Mouse (Mus musculus) effector memory CD4-positive, alpha-beta T cell, adult 7 months (primary cell): Measurements from ENCODE around the gene Mall. TPM values are rescaled to one million over a fixed set of nuclear protein-coding genes. Genes with fewer than 3 reads are reported as not detected.

Source experiments
- polyA plus RNA-seq: library from polyadenylated mRNA; unstranded; fragments of 100-300 nt; shearing (Covaris generic); gene quantifications from one replicate; pipeline ENCODE4 v1.2.1, GENCODE M21; 2017

Gene Mall
- not detected for polyA plus RNA-seq

GRCm38 (mm10) chr2:127729671-127730070 is at the start of gene Mall:
Mall (minus strand) TSS chr2:127729932.

DNA sequence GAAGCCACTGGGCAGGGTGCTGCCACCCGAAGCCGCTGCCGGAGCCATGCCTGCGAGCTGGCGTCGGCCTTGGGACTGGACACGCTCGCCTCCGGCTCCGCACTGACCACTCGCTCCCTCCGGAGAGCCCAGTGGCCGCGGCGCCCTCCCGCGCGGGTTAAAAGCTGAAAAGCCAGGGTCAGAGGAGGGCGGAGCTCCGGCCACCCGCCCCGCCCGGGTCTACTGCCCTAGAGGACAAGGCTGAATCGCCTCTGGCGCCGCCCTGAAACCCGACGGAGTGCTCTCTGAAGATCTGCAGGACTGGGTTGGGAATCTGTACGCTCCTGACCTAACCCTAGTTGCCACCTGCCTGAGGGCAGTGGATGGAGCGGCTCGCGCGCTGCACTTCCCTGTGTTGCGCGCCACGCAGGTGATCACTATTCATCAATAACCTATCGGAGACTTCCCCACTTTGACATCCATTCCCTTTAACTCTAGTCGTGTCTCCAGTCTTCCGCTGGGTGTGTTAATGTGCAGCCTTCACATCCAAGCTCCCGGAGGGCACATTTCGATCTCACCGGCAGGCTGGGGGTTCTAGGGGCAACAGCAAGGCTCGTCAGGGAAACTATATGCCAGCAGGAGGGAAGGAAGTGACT is 73.5 kb downstream of the Mall start, which contains the start of gene Mal:
TSS of gene Mal (minus strand) at position 610 of the 635 bp plus-strand sequence.

Other genes starting within 250 kb of the Mall start
- gene Kcnip3, start 207.8 kb downstream of the Mall start, polyA plus RNA-seq, result 0.35 TPM
- 0.18 TPM for gene Prom2, start 188.5 kb downstream of the Mall start, polyA plus RNA-seq
- 2.9 TPM for gene Zfp661, start 142.8 kb downstream of the Mall start, polyA plus RNA-seq
- 89.2 TPM for gene Mrps5, start 142.7 kb downstream of the Mall start, polyA plus RNA-seq
- 0.35 TPM for gene Mal, start 73.2 kb downstream of the Mall start, polyA plus RNA-seq
- gene Nphp1, start 59.0 kb upstream of the Mall start, polyA plus RNA-seq, result 1.4 TPM
- 14.0 TPM for gene Mtln, start 62.6 kb upstream of the Mall start, polyA plus RNA-seq
- gene Bub1, start 101.9 kb upstream of the Mall start, polyA plus RNA-seq, result 0.41 TPM
- 3.9 TPM for gene Acoxl, start 108.9 kb upstream of the Mall start, polyA plus RNA-seq